Mouse (Mus musculus) brain, embryonic 14.5 days (tissue): ENCODE measurements around the gene Thbd. TPM values are rescaled to one million over a fixed set of nuclear protein-coding genes. Genes with fewer than 3 reads are reported as not detected.
A peak's percentile ranks its signal among the peaks of the same experiment; 100 is the strongest.

ENCODE experiments used
- DNase-seq: peaks from one replicate; pipeline ENCODE4 v3.0.0-alpha.2; 2011; ENCODE audit warnings: low read depth
- CTCF ChIP-seq: fragments of 200-500 bp; IDR thresholded peaks from 2 replicates; pipeline ENCODE4 v1.5.1; 2012; ENCODE audit warnings: inconsistent platforms, mild to moderate bottlenecking, moderate library complexity, borderline replicate concordance; ENCODE audit not compliant: insufficient read depth, insufficient read length; ENCODE audit errors: extremely low read depth
- POLR2A ChIP-seq: fragments of 200-500 bp; IDR thresholded peaks from 2 replicates; pipeline ENCODE4 v1.6.1; 2012; ENCODE audit warnings: mild to moderate bottlenecking, inconsistent platforms, borderline replicate concordance; ENCODE audit not compliant: poor library complexity, insufficient read depth, insufficient read length, severe bottlenecking; ENCODE audit errors: extremely low read depth
- polyA plus RNA-seq: library from polyadenylated mRNA; depleted of rRNA; stranded (reverse); fragments of >200 nt; gene quantifications from 2 replicates; pipeline ENCODE4 v1.2.3, GENCODE M21; 2012; rRNA removed

The Thbd gene
- polyA plus RNA-seq, 1 experiment: 6.4 TPM

DNA sequence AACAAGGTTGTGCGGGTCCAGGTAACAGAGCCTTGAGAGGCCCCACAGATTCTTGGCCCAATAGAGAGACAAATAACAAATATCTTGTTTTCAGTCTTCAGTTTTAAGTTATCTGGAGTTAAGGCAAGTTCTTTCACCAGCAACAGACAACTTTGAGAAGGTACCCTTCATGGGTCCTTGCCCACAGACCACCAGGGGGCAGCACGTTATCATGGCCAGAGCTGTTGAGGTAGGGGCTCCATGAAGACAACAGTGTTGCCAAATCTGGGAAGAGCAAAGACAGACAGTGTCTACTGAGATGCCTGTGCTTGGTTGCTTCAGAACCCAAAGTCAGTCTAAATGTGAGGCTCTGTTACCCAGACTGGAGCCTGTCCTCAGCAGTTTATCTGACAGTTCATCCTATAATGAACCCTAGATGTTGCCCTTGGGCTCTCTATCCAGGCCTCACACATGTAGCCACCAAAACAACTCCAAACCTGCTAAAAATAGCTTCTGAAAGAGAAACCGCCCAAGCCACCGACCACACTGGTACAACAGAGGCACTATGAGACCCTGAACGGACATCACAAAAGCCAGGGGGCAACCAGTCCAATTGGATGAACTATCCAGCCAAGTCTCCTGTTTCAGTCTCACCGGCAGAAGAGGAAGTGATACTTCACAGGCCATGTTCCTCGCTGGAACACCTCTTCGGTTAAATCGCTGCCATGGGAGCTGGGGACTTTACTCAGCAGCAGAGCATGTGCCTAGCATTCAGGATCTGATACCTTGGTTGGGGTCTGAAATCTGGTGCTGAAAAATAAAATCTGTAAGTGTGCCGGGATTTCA lies 32.5 kb downstream of the Thbd start:
- DNase-seq: peak; percentile 51

DNA sequence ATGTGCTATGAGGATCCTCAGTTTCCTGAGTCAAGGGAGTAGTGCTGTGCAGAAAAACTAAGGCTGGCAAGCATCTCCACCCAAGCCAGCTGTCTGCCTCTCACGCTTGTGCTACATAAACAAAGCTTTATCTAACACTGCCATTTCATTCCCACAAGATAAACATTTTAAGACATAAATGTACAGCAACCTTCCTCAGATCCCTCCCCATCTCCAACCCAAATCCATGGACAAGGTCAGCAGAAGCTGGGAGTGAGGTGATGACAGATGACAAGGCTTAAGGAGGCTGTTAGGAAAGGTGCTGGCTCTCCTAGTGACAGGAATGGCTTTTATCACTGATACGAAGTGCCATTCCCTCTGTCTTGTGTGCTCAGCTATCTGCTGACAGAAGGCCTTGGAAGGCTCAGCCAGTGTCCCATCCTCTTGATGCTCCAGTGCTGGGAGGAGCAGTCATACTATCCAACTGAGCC lies 34.4 kb downstream of the Thbd start:
- no peak for DNase-seq
- TF ChIP-seq CTCF (no peak), POLR2A (no peak)

More for the DNA sequence above, 32.5 kb downstream of the Thbd start:
- TF ChIP-seq POLR2A (no peak), CTCF (peak; percentile 59; the same call in 1 of the 2 replicates)

- no peak for TF ChIP-seq CTCF
- TF ChIP-seq POLR2A: no peak
- DNase-seq: no peak
Measured at GRCm38 (mm10) chr2:148371743-148372630, 36.0 kb downstream of the Thbd start.

DNA sequence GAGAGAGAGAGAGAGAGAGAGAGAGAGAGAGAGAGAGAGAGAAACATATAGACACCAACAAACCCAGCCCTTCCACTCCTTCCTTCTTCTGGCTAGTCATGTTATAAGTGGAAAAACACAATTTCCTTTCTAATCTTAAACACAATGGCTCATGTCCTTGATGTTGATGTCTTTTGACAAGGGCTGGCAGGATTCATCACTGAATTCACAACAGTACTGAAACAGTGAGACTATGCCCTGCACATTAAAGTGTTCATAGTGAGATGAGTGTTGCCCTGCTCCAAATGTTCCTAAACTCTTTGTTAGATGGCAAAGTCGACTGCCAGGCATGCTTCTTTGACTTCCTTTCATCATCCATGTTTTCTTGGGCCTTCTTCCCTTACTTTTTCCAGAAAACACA lies 42.8 kb downstream of the Thbd start:
- no peak for DNase-seq

DNA sequence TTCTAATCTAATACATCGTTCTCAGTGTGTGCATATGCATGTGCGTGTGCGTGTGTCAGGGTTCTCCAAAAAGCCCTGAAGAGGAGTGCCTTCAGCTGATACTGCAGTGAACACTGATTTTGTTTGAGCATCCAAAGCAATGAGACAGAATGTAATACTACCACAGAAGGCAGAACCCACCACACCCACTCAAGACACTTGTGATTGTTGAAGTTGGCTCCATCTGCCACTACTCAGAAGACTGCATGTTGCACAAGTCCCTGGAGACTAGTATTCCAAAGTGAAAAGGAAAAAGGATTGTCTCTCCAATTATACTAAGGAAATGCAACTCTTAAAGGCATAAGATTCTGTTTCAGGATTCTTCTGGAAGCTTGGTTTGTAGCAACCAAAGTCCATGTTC lies 43.5 kb downstream of the Thbd start:
- TF ChIP-seq CTCF: no peak
- no peak for TF ChIP-seq POLR2A
- DNase-seq: no peak

More for the DNA sequence above, 42.8 kb downstream of the Thbd start:
- no peak for TF ChIP-seq POLR2A
- no peak for TF ChIP-seq CTCF

DNA sequence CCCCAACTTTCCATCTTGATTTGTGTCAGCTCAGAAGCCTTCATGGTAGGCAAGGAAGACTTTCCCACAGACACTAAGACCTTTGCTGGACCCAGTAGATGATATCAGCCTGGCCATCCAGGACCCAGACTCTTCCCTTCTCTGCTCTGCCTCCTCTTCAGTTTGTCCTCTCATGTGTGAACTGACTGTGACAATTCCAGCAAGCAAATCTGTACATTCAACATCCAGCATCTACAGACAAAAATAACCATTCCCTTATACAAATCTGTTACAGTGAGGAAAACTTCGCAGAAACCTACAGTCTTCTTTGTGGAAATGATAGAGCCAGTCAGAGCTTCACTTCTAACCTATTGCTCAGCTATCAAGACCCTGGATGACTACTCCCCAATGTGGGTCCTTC lies 50.8 kb downstream of the Thbd start:
- TF ChIP-seq CTCF (no peak), POLR2A (no peak)
- no peak for DNase-seq

Other genes with a start within 250 kb of the Thbd start
- gene Sstr4, start 12.8 kb downstream of the Thbd start, polyA plus RNA-seq: 2.3 and 2.9 TPM in 2 replicates
- 6.8 and 13.9 TPM in 2 replicates for gene Cd93, start 35.4 kb upstream of the Thbd start, polyA plus RNA-seq